Mouse (Mus musculus) stomach, postnatal 0 days (tissue): ENCODE data around the gene Dlgap3.

Experiments used
- CTCF ChIP-seq: IDR thresholded peaks from 2 replicates; pipeline ENCODE4 v1.5.1; 2016; ENCODE audit warnings: antibody characterized with exemption, low read depth, mild to moderate bottlenecking, moderate library complexity
- EP300 ChIP-seq: optimal IDR thresholded peaks from 2 replicates; pipeline ENCODE3; 2016; ENCODE audit warnings: antibody characterized with exemption

GRCm38 (mm10) chr4:127232551-127232950, 63.5 kb downstream of the Dlgap3 start:
- TF ChIP-seq EP300, result no peak
- TF ChIP-seq CTCF, result no peak
